Mouse (Mus musculus) adrenal gland, postnatal 36 days (tissue): ENCODE results near the gene Grem2. TPM values are rescaled to one million over a fixed set of nuclear protein-coding genes. Genes with fewer than 3 reads are reported as not detected.

Source experiments
- DNase-seq, 2 experiments: peaks; one replicate each; pipeline ENCODE4 v3.0.0; 2021; ENCODE audit warnings: mixed read lengths in 1 of 2
- long read RNA-seq, 2 experiments: library from polyadenylated mRNA; stranded (forward); transcript quantifications; one replicate each; pipeline ENCODE4 v2.0.0; 2021; ENCODE audit warnings: borderline sequencing depth in 2 of 2
- total RNA-seq, 2 experiments: library from RNA; stranded (reverse); gene quantifications; 2 replicates each; pipeline ENCODE4 v1.2.3; 2021

Gene Grem2
- total RNA-seq, result under 1 TPM; 0.66 to 0.86 TPM
- long read RNA-seq, experiment 1, partial matches to known transcripts, result 0 of 2 reads
- long read RNA-seq, experiment 1, other reads (novel, unspliced or antisense), result 2 of 2 reads
- long read RNA-seq, experiment 2, result 0 reads

DNA sequence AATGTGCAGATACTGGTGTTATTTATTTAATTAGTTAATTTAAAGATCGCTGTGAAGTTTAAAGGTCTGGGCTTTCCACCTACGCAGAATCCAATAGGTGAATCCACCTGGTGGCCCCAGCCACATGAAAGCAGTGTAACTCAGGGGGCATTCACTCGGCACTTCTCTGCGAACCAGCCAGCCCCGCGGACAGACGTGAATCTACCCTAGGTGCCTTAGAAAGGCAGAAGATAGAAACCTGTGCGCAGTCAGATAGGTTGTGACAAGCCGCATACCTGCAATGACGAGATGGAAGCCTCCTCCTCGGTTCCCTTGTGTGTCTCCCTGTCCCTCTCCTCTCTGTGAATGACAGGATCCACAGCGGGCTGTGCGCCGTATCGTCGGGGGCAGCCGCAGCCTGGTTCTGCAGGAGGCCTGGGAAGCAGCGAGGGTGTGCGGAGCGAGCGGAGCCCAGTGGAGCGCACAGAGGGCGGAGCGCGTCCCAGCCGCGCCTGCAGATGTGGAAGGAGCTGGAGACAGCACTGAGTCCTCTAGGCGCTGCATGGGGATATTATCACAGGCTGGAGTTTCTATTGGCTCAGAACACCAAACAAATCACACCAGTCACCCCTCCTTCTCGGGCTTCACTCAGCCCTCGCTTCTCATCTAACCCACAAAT, at the start of gene Grem2:
Gene Grem2, minus strand, starts transcription at position 522 of the 658 bp plus-strand sequence.
- peak; percentile 23 to 36 for DNase-seq

- no peak for DNase-seq
Measured at GRCm38 (mm10) chr1:174959837-174960236, 38.2 kb upstream of the Grem2 start.

DNA sequence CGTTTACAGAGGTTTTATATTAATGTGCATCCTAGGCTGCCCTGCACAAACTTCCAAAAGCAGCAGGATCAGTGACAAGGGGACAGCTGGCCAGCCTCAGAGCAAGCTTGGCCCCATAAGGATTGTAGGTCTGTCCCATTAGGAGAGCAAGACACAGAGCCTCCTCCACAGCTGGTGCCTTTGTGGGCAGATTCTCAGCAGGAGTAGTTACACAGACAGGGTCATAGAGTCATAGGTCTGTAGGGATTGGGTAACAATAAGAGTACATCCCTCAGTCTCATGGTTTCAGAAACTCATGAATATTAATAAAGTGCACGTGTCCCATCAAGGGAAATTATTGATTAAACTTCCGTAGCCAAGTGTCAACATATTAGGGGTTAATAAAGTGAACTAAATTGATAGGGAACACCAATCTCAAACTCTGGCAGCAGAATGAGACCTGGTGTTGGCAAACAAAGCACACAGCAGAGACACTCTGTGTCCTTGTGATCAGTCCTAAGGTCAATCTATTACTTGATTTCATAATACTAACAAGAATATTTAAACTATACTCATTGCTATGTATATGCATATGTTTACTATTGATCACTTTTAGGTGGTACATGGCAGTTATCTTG, 9.5 kb upstream of the Grem2 start:
- no peak for DNase-seq

DNA sequence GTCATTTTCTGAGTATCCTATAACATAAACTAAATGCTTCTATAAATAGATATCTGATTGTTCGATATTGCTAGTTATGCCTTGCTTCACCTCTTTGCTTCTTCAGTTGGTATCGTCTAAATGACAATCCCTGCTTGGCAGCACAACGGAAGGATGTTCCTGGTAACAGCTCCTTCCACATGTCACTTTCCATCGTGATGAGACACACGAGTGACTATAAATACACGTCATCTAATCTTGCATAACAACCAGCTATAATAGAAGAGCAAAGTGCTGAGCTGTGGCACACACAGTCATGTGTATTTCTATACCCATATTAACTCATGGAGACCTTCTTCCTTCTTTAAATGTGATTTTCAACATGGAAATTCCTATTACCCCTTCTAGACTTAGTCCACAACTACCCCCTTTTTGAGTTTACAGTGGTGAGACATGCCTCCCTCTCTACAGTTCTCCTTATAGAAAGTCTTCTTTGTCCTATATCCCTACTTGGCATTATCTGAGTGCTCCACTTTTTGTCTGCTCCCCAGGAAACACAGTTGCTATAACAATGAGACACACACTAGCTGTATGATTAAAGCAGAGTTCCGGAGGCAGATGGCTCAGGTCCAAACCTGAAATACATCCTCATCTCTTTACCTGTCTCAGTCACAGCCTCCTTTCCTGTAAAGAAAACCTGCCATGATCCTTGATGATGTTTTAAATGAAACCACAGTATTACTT, 8.0 kb upstream of the Grem2 start:
- DNase-seq, result no peak

GRCm38 (mm10) chr1:174918949-174919348, 2.7 kb downstream of the Grem2 start:
- DNase-seq, result no peak

DNA sequence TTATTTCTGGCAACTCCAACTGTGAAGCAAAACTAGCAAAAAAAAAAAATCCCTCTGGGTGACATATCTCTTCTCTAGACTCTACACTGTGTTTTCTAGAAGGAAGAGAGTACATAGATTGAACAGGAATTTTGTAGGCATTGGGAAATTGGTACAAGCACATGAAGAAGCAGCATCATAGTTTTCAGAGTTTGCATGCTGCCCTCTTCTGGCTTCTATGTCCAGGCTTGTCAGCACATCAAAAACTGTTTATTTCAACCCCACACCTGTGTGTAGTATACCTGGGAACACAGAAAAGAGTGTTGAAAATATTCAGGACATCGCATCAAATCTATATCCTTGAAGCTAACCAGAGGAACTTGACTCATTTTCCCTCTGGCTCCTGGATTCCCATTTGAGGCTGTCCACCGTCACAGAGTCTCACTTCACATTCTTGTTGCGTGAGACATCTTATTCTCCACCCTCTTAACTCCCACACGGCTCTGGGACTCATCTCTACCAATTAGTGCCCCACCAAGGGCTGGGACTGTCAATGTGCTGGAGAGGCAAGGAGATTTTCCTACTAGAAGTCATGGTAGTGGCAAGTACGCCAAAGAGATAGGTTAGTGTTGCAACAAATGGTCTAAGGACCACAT, 3.3 kb downstream of the Grem2 start:
- no peak for DNase-seq

GRCm38 (mm10) chr1:174909834-174910233, 11.8 kb downstream of the Grem2 start:
- DNase-seq, result no peak

DNA sequence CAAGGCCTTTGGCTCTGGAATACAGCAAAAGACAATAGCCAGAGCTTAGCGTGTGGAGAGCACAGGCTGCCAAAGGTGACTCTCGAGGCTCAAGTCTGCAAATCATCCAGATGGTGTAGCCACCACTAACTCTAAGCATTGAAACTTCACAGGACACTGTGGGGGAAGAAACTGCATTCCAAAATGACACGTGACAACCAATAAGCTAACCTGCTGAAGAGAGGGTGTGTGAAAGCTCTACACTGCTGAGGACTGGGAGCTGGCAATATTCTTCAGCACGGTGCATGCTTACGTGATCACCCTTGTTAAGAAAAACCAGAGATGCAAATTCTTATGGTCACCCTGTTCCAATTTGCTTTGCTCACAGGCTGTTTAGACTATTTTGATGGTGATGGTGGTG, 13.4 kb downstream of the Grem2 start:
- DNase-seq, result no peak

DNA sequence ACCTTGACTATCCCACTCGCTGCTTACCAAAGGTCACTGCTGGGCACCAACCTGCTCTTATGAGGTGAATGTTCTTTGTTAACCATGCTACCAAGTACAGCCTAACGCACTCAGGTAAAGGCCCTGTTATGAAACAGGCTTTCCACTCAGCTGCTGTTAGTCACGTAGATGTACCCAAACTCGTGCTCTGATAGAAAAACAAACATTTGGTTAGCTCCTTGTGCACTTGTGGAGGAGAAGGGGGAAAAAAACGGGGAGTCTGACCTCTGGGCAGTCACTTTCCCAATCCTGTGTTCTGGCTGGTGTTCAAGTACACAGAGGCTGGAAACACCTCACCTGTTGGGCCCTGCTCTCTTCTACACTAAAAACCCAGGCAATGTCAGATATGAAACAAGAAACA, 14.0 kb downstream of the Grem2 start:
- DNase-seq, result no peak

DNA sequence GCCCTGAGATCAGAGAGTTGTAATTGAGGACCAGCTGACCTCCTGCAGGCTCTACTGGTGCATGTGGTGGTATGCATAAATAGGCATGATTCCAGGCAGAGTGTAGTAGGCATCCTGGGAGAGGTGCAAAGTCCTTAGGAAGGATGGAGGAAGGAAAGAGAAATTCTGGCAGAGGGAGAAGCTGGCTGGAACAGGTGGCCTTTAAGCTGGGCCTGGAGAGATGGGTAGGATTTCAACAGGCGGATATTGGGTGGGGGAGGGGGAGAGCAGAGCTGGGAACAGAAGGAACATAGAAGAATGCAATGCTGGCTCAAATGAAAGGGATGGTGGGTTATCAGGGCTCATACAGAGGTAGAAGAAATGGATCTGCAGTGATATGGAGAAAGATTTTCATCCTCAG, 18.9 kb downstream of the Grem2 start:
- DNase-seq, result no peak

DNA sequence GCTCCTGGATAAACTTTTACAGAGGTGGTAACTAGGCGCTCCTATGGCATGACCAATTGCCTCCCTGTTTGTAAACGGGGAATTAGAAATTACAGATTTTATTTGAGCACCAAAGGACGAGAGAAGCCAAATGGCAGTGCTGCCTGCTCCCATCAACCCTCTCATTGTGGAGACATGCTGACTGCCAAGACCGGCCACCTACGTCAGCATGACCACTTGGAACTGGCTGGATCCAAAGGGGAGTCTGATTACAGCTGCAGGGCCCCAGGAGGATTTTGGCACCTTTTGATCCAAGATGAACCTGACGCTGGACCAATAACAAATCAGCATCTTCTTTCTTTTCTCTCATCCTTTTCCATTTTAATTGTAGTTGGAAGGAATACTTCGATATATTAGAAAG, 29.1 kb downstream of the Grem2 start:
- DNase-seq, result no peak

GRCm38 (mm10) chr1:174888684-174889405, 32.8 kb downstream of the Grem2 start:
- no peak for DNase-seq

DNA sequence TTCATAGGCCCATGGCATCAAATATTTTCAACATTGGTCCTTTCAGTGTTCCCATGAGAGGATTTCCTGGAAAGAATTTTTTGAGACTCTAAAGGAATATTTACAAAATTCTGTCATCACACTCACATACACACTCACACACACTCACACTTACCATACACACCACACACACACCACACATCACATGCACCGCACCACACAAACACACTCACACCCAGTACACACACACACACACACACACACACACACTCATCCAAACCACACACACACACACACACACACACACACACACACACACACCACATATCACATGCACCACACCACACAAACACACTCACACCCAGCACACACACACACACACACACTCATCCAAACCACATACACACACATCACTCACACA, 33.5 kb downstream of the Grem2 start:
- no peak for DNase-seq

DNA sequence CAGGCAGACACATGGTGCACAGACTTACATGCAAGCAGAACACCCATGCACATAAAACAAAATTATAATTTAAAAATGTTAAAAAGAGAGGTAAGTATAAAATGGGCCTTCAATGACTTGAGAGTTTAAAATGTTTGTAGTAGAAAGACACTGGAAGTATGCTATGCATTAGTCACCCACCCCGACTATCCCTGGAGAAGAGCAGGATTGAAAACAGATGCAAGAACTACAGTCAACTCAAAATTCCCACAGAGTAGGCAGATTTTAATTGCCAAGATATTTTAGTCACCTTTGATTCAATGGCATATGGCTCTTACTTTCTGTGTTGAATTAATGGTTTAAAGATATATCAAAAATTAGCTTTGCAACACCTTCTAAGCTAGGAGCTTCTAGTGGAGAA, 39.1 kb downstream of the Grem2 start:
- no peak for DNase-seq

DNA sequence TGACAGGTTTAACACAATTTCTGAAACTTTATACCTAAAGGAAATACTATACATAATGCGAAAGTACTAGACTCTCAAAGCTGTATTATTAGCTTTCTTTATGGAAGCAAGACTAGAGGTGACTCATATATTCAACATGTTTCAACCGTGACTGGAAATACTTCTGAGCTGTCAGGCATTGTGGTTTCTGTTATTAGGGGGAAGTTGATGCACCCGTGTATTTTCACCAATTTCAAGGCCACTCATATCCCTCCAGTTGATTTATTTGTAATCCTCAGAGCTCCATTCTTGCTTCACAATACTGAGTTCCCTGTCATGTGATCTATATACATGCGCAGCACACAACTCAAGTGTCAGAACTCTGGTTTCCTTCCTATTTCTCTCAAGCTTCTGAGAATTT, 46.4 kb downstream of the Grem2 start:
- no peak for DNase-seq

DNA sequence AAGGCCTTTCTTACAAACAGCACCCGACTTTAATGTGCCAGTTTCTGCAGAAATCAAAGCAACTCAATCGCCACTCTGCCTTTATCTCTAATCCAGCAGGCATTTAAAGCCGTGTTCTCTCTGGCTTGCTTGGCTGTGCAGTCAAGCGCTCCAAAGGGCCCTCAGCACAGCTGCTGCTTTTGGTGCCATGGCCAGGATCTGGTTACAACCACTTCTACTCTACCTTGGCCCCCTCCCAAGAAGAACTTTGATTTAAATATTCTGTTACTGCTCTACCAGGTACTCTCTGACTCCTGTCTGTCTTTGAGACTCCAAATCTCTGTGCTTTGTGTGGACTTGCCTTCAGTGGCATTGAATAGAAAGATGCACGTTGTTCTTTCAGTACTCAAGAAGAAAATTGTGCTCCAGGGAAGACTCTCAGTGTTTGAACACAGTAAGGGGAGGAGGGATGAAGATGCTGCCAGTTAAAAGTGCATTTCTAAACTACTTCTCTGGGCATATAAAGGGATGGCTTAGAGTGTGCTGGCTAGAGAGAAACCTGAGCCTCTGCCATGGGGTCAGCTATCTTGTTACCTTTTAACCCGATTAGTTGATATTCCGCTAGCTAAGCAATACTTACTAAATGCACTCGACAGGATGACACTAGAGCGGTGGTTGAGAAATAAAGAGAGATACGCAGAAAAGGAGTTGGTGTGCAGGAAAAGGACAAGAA, 61.1 kb downstream of the Grem2 start:
- DNase-seq, result no peak

DNA sequence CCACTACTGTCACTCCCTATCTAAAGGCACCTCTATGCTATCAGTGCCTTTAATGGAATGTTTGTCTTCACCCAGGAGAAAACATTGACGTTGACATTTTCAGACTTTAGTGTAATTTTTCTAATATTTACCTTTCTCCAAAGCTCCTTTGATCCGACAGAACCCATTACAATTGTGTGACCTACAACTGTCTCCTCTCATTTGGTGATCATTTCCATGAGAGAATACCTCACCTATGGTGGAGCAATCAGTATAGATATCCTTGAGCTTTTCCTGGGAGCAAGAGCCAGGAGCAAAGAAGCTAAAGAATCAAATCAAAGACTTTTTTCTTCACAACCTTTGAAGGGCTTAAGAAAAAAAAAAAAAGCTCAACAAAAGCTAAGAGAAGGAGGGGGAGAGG, 65.4 kb downstream of the Grem2 start:
- DNase-seq, result no peak

- DNase-seq, result no peak
Measured at GRCm38 (mm10) chr1:174844786-174845185, 76.8 kb downstream of the Grem2 start.

- DNase-seq, result no peak
Measured at GRCm38 (mm10) chr1:174836861-174837260, 84.8 kb downstream of the Grem2 start.

- DNase-seq, result no peak
Measured at GRCm38 (mm10) chr1:174826562-174826961, 95.1 kb downstream of the Grem2 start.

DNA sequence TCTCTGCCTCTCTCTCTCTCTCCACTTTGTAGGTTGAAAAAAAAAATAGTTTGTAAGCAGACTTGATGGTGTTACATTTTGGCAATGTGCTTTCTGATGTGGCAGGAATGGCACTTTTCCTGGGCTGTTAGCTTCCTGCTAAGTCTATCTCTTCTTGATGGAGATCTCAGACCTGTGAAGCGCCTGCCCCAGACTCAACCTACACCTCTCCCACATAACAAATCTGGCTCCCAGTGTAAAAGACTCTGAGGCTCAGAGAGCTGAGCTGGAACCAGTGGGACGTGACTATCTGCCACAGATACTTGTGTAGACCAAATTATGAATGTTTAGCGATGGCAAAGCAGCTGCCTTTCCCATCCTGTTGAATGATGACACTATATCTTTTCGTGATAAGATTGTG, 109.8 kb downstream of the Grem2 start:
- DNase-seq, result no peak
